Mouse (Mus musculus): ENCODE data around the gene Ugt1a8. TPM values are rescaled to one million over a fixed set of nuclear protein-coding genes. Genes with fewer than 3 reads are reported as not detected.
A peak's percentile ranks its signal among the peaks of the same experiment; 100 is the strongest.
"Not testable (repeated sequence)": the region's sequence is repeated elsewhere in the genome, so short reads cannot be mapped to it uniquely, and the experiment has no call there.

The Ugt1a8 gene
- total RNA-seq, 2 experiments from 2014 or later: not detected

GRCm38 (mm10) chr1:88223591-88223990, 136.0 kb downstream of the Ugt1a8 start:
- no peak for TF ChIP-seq CTCF (IDR thresholded peaks at IDR 0.05)
- Histone ChIP-seq H3K27ac (no peak overlapping the region), H3K4me3 (no peak overlapping the region)
- intact Hi-C loops (cut with DNase I): no loop called here
- DNase-seq: no peak

DNA sequence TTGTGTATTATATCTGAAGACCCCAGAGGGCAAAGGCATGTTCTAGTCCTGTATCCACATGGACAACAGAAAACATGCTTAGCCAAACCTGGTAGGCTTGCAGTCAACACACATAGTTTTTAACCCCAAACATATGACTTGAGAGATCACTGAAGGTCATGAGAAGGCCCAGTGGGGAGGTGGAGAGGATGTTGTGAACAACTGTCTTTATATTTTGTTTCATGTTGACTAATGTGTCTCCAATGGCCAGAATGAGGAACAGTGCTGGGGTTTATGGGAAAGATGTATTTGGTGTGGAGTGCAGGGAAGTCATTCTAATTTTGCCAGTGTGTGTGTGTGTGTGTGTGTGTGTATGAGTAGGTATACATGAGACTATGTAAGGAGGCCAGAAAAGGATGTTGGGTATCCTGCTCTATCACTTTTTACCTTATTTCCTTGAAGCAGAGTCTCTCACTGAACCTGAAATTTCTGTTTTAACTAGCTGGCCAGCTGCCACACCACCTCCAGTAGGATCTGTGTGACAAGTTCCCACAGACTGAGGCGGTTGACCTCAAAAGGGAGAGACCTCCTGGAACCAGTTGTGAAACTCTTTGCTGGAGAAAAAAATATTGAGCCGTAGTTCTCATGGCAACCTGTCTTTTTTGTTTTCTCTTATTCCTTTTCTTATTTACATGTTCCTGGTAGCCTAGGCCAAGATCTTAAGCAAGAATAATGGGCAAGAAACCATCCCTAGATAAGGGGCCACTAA, 136.6 kb downstream of the Ugt1a8 start:
- Histone ChIP-seq H3K4me3 (no peak overlapping the region), H3K27ac (no peak overlapping the region)
- no peak for TF ChIP-seq CTCF (IDR thresholded peaks at IDR 0.05)
- intact Hi-C loops (cut with DNase I): no loop called here
- peak; percentile 22 for DNase-seq

DNA sequence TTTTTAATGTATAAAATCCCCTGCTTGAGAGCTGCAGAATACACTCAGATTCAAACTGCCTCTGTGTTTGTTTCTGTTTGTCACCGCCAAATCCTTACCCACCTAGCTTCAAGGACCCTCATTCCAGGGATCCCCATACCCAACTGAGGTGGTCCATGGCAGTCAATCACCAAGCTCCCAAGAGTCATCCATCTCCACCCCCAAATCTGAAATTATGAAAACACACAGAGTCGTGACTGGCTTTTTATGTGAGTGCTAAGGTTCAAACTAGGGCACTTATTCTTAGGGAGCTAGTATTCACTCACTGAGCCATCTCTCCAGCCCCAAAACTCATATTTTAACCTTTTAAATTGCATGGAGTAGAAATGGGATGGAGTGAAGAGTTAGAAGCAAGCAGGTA, 137.7 kb downstream of the Ugt1a8 start:
- not testable (repeated sequence) for H3K27ac ChIP-seq, DNase-seq, H3K4me3 ChIP-seq
- intact Hi-C loops (cut with DNase I): loop anchor here (5.0 kb wide), 1 partner anchor 72 kb away; no protein-coding TSS in a partner anchor

DNA sequence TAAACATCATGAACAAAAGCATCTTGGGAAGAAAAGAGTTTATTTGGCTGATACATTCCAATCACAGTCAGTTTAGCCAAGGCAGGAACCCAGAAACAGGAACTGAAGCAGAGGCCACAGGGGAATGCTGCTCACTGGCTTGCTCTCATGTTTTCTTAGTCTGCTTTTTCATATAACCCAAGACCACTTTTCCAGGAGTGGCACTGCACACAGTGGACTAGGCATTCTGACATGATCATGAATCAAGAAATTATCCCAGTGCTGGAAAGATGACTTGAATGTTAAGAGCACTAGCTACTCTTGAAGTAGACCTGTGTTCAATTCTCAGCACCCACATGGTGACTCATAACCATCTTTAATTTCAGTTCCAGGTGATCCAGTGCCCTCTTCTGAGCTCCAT, 138.1 kb downstream of the Ugt1a8 start:
- intact Hi-C loops (cut with DNase I): loop anchor here (5.0 kb wide), 1 partner anchor 72 kb away; no protein-coding TSS in a partner anchor
- no peak for TF ChIP-seq CTCF (IDR thresholded peaks at IDR 0.05)
- H3K27ac ChIP-seq: no peak overlapping the region
- no peak overlapping the region for H3K4me3 ChIP-seq
- DNase-seq: peak; percentile 14

DNA sequence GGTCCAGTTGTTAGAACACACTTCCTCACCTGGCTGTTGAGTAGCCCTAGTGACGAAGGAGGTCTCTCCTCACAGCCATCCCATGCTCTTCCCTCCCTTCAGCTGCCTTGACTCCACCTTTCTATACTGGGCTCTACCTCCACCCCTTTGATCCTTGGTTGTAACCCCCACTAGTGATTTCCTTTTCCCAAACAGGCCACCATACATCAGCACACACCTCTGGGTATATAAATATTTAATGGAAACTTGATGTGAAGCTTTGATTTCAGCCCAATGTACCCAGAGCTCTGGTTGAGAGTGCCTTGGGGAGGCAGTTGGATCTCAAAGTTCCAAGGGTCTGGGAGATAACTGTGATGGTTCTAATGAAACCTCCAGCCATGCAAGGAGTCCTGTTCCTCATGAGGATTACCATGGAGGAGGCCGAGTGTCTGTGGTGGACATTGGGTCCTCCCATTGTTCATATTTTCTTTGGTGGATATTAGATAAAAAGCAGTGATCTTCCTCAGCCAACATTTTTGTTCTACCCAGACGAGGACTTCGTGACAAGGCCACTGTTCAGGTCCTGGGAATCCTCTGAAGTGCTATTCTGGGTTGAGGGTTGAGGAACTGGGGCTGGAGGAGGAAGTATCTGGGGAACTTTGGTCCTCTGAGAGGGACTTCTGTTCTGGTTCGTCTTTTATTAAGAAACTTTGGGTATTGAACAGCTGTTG, 139.2 kb downstream of the Ugt1a8 start, which contains the start of gene Mroh2a:
Mroh2a (plus strand) TSS at position 317 of the 710 bp plus-strand sequence.
- TF ChIP-seq CTCF (IDR thresholded peaks at IDR 0.05): no peak
- Histone ChIP-seq H3K27ac (no peak within 1 kb of the TSS), H3K4me3 (no peak within 1 kb of the TSS)
- peak; percentile 31 for DNase-seq
- intact Hi-C loops (cut with DNase I): loop anchor here (5.0 kb wide), 1 partner anchor 70 kb away; no protein-coding TSS in a partner anchor

DNA sequence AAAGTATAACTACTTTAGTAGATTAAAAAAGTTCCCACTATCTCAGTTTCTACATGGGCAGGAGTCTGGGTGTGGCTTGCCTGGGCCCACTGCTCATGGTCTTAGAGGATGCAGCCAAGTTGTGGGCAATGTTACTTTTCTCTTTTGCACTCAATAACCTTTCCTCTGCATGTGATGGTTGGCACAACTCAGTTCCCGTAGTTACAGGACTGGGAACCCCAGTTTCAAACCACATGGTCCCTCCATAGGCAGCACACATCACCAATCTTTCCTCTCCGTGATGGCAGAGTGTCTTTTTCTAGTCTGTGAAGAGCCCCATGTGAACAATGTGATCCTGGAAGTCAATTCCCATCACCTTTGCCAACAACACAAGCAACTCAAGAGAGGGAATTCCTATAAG, 139.9 kb downstream of the Ugt1a8 start:
- H3K4me3 ChIP-seq: no peak overlapping the region
- no peak for TF ChIP-seq CTCF (IDR thresholded peaks at IDR 0.05)
- DNase-seq: no peak
- no peak overlapping the region for H3K27ac ChIP-seq
- intact Hi-C loops (cut with DNase I): loop anchor here (5.0 kb wide), 1 partner anchor 70 kb away; no protein-coding TSS in a partner anchor

DNA sequence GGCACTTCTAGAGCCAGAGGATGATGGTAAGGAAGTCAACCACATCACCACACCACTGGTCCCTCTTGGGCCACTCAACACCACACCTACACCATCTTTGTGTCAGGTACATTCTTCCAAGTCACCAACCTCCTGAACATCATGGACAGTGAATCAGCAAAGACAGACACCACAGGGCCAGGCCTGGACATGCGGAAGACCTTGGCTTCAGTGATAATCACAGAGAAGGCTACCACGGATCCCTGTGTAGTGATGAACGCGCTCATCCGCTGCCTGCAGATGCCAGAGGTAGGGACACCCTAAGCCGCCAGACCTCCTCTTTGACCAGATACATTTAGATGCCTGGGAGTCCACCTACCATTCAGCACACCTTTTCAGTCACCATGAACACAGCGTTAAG, 140.5 kb downstream of the Ugt1a8 start:
- TF ChIP-seq CTCF (IDR thresholded peaks at IDR 0.05): no peak
- peak; percentile 23 for DNase-seq
- H3K27ac ChIP-seq: no peak overlapping the region
- H3K4me3 ChIP-seq: no peak overlapping the region
- intact Hi-C loops (cut with DNase I): loop anchor here (5.0 kb wide), 1 partner anchor 69 kb away; no protein-coding TSS in a partner anchor

DNA sequence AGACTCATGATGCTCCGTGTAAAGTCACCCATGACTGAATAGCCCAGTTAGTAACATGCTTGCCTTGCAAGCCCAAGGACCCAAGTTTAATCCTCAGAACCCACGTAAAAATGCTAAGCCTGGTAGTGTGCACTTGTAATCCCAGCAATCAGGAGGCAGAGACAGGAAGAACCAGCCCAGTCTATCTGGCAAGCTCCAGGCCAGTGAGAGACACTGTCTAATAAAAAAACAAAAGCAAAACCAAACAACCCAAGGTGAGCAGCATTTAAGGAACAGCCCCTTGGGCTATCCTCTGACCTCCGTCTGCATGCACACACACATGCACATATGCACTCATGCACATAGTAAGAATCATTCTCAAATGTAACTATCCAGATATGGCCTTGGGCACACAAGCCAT, 142.0 kb downstream of the Ugt1a8 start:
- H3K27ac ChIP-seq: no peak overlapping the region
- no peak for DNase-seq
- no peak overlapping the region for H3K4me3 ChIP-seq
- TF ChIP-seq CTCF (IDR thresholded peaks at IDR 0.05): no peak
- intact Hi-C loops (cut with DNase I): loop anchor here (5.0 kb wide), 1 partner anchor 68 kb away; no protein-coding TSS in a partner anchor

GRCm38 (mm10) chr1:88229986-88230385, 142.4 kb downstream of the Ugt1a8 start:
- H3K4me3 ChIP-seq: no peak overlapping the region
- no peak overlapping the region for H3K27ac ChIP-seq
- TF ChIP-seq CTCF (IDR thresholded peaks at IDR 0.05): no peak
- DNase-seq: peak; percentile 25
- intact Hi-C loops (cut with DNase I): loop anchor here (5.0 kb wide), 1 partner anchor 67 kb away; no protein-coding TSS in a partner anchor

DNA sequence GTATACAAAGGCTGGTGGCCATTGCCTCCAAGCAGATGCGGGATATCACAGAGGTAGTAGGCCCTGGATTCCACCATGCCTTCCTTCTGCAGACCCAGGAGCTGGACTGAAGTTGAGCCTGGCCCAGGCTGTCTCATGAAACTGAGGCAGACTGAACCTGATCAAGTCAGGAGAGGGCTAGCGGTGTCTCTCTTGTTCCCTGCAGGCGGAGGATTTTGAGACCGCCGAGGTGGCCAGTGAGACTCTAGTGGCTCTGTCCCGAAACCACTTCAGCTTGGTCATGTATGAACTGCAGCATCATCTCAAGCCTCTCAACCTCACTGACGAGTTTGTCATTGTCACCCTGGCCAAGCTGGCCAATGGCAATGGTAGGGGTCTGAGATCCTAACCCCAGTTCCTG, 142.8 kb downstream of the Ugt1a8 start:
- TF ChIP-seq CTCF (IDR thresholded peaks at IDR 0.05): no peak
- peak; percentile 28 for DNase-seq
- Histone ChIP-seq H3K4me3 (no peak overlapping the region), H3K27ac (no peak overlapping the region)
- intact Hi-C loops (cut with DNase I): no loop called here

DNA sequence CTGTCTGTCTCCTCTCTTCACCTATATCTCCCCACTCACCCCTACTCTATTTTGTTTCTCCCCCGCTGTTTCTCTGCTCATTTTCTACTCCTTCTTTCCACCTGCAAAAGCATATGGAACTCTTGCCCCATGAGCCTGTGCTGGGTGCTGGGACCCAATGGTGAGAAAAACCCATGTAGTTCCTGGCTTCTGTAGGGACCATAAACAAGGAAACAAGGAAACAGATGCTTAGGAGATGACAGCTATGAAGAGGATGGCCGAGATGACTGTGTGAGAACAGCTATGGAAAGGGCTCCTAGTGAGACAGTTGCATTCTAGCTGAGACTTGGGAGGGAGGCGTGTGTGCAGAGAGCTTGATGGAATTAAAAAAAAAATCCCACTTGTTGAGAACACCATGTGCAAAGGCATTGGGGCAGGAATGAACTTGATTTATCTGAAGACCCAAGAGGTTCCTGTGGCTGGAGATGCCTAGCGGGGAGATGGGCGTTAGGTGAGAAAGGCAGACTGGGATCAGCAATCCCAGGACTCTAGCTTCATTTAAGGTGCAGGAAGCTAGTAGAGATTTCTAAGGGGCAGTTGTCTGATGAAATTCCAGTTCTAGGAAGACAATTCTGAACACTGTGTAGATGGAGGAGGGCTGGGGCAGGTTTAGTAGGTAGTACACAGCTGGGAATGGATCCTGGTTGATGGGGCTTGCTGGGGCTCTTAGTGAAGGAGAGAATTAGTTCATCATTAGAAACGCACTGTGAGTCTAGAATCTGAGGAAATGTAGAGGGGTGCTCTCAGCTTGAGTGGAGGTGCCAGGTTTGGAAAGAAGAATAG, 143.6 kb downstream of the Ugt1a8 start:
- Histone ChIP-seq H3K4me3 (no peak overlapping the region), H3K27ac (no peak overlapping the region)
- TF ChIP-seq CTCF (IDR thresholded peaks at IDR 0.05): no peak
- intact Hi-C loops (cut with DNase I): no loop called here
- no peak for DNase-seq

DNA sequence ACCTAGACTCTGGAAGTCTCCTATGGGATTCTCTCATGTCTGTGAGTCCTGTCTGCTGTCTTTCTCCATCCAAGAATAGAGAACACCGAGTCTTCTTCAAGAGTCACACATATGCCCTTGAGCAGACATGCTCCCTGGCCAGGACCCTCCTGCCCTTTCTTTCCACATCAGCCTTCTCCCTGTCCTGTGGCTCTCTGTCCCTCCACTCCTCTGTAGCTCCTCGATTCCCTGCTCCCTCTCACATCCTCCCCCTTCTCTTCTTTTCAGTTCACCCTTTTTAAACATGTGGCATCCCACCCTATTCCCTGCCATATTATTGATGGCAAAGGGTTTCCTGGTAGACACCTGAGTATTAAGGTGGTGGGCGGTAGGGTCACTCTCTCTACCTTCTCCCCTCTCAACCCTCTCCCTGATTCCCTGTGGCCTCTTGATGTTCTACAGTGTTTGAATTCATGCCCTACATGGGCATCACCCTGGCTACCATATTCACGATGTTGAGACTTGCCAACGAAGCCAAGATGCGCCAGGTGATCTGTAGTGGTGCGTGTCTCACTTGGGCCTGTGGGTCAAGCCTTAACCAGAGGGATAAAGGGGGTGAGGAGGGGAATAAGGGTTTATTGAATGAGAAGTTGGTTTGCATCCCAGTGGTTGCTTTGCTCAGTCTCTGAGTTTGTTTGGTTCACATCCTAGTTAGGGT, 144.3 kb downstream of the Ugt1a8 start:
- TF ChIP-seq CTCF (IDR thresholded peaks at IDR 0.05): no peak
- peak; percentile 13 for DNase-seq
- Histone ChIP-seq H3K4me3 (no peak overlapping the region), H3K27ac (no peak overlapping the region)
- intact Hi-C loops (cut with DNase I): no loop called here
